Mouse (Mus musculus) hindbrain, embryonic 13.5 days (tissue): ENCODE measurements at regions not wholly inside any gene's neighbourhood (a gene's known extent, or its start where the extent isn't known, plus 50 kb on each side); places are given as distances from the start of the nearest gene placed in this dataset.

ENCODE experiments used
- ATAC-seq: fragments of 200-750 bp; cut with Nextera tagmentation; 2 replicates; pipeline ENCODE4 v1.8.0; 2017; ENCODE audit warnings: moderate TSS enrichment; ENCODE audit not compliant: low FRiP score
- H3K27ac ChIP-seq: fragments of 300-500 bp; sonication (generic); 2 replicates; pipeline ENCODE4 v1.5.1; 2015; ENCODE audit warnings: inconsistent platforms, mild to moderate bottlenecking, moderate library complexity
- H3K27me3 ChIP-seq: fragments of 300-500 bp; sonication (generic); 2 replicates; pipeline ENCODE4 v1.6.1; 2015; ENCODE audit warnings: mild to moderate bottlenecking, inconsistent platforms
- H3K36me3 ChIP-seq: fragments of 300-500 bp; sonication (generic); 2 replicates; pipeline ENCODE4 v1.6.1; 2015; ENCODE audit warnings: mild to moderate bottlenecking, inconsistent platforms
- H3K4me1 ChIP-seq: fragments of 300-500 bp; sonication (generic); replicated peaks from 2 replicates; pipeline ENCODE4 v1.6.1; 2015; ENCODE audit warnings: inconsistent platforms
- H3K4me2 ChIP-seq: fragments of 300-500 bp; sonication (generic); 2 replicates; pipeline ENCODE4 v1.6.1; 2015; ENCODE audit warnings: inconsistent platforms, mild to moderate bottlenecking, moderate library complexity
- H3K4me3 ChIP-seq: fragments of 300-500 bp; sonication (generic); 2 replicates; pipeline ENCODE4 v1.5.1; 2015; ENCODE audit warnings: mild to moderate bottlenecking, inconsistent platforms
- H3K9ac ChIP-seq: fragments of 300-500 bp; sonication (generic); 2 replicates; pipeline ENCODE4 v1.6.1; 2015; ENCODE audit warnings: mild to moderate bottlenecking, inconsistent platforms
- H3K9me3 ChIP-seq: fragments of 300-500 bp; sonication (generic); 2 replicates; pipeline ENCODE4 v1.6.1; 2016; ENCODE audit warnings: inconsistent platforms
- WGBS: fragments of 180-500 bp; shearing (Covaris S2); methylation state at CpG from one replicate; pipeline ENCODE4 v1.1.7; 2015; 5-methylcytosine and 5-hydroxymethylcytosine counted together

GRCm38 (mm10) chr8:50180682-50181081, 1336.9 kb upstream of the Tenm3 start:
- Histone ChIP-seq H3K27me3 (no peaks in the 10 kb centered on the region), H3K9ac (no peak overlapping the region), H3K4me1 (no peaks in the 10 kb centered on the region), H3K27ac (no peak overlapping the region), H3K4me3 (no peak overlapping the region), H3K4me2 (no peak overlapping the region), H3K36me3 (no peaks in the 10 kb centered on the region), H3K9me3 (no peaks in the 10 kb centered on the region)
- ATAC-seq, result no peak

- no peak for ATAC-seq
- H3K4me2 ChIP-seq, result no peak overlapping the region
- no peaks in the 10 kb centered on the region for H3K9me3 ChIP-seq
- no peaks in the 10 kb centered on the region for H3K36me3 ChIP-seq
- no peaks in the 10 kb centered on the region for H3K4me1 ChIP-seq
- H3K27ac ChIP-seq, result 0 out of 2 replicates have a peak overlapping the region, but pooled peaks have one; percentile 19
- no peak overlapping the region for H3K9ac ChIP-seq
- 61% methylated on average over 2 of the region's 2 CpGs for WGBS
- no peaks in the 10 kb centered on the region for H3K27me3 ChIP-seq
- no peak overlapping the region for H3K4me3 ChIP-seq
These were observed 1321.2 kb upstream of the Tenm3 start for GRCm38 (mm10) chr8:50164773-50165454.

- Histone ChIP-seq H3K27ac (no peak overlapping the region), H3K4me3 (no peak overlapping the region), H3K9me3 (no peaks in the 10 kb centered on the region), H3K4me2 (no peak overlapping the region), H3K27me3 (no peaks in the 10 kb centered on the region), H3K36me3 (no peaks in the 10 kb centered on the region), H3K4me1 (no peaks in the 10 kb centered on the region), H3K9ac (no peak overlapping the region)
- no peak for ATAC-seq
- WGBS, result 87% methylated on average over 3 of the region's 3 CpGs
These were observed 1317.3 kb upstream of the Tenm3 start for GRCm38 (mm10) chr8:50161076-50161475.

GRCm38 (mm10) chr8:50160326-50160725, 1316.6 kb upstream of the Tenm3 start:
- Histone ChIP-seq H3K9ac (no peak overlapping the region), H3K9me3 (no peaks in the 10 kb centered on the region), H3K27me3 (no peaks in the 10 kb centered on the region), H3K4me2 (no peak overlapping the region), H3K4me3 (no peak overlapping the region), H3K27ac (peak overlapping the region; percentile 52; the same call in 1 of the 2 replicates), H3K4me1 (no peaks in the 10 kb centered on the region), H3K36me3 (no peaks in the 10 kb centered on the region)
- ATAC-seq, result no peak
- WGBS, result 66% methylated on average over 5 of the region's 5 CpGs

- Histone ChIP-seq H3K27me3 (no peaks in the 10 kb centered on the region), H3K4me3 (no peak overlapping the region), H3K9ac (no peak overlapping the region), H3K27ac (no peak overlapping the region), H3K4me2 (no peak overlapping the region), H3K4me1 (no peaks in the 10 kb centered on the region), H3K9me3 (no peaks in the 10 kb centered on the region), H3K36me3 (no peaks in the 10 kb centered on the region)
- ATAC-seq, result no peak
- 95% methylated on average over 3 of the region's 3 CpGs for WGBS
These were observed 1296.1 kb upstream of the Tenm3 start for GRCm38 (mm10) chr8:50139876-50140275.

GRCm38 (mm10) chr8:50120041-50120440, 1276.3 kb upstream of the Tenm3 start:
- no peak overlapping the region for H3K27ac ChIP-seq
- H3K4me3 ChIP-seq, result no peak overlapping the region
- no peaks in the 10 kb centered on the region for H3K27me3 ChIP-seq
- H3K9ac ChIP-seq, result no peak overlapping the region
- no peaks in the 10 kb centered on the region for H3K36me3 ChIP-seq
- H3K4me1 ChIP-seq, result no peaks in the 10 kb centered on the region
- no peak for ATAC-seq
- no peaks in the 10 kb centered on the region for H3K9me3 ChIP-seq
- no peak overlapping the region for H3K4me2 ChIP-seq
- 83% methylated on average over 9 of the region's 9 CpGs for WGBS

- Histone ChIP-seq H3K9me3 (no peaks in the 10 kb centered on the region), H3K36me3 (no peaks in the 10 kb centered on the region), H3K27me3 (no peaks in the 10 kb centered on the region), H3K4me3 (no peak overlapping the region), H3K4me2 (no peak overlapping the region), H3K9ac (no peak overlapping the region), H3K4me1 (no peaks in the 10 kb centered on the region), H3K27ac (no peak overlapping the region)
- 83% methylated on average over 6 of the region's 6 CpGs for WGBS
- ATAC-seq, result no peak
These were observed 1238.6 kb upstream of the Tenm3 start for GRCm38 (mm10) chr8:50082378-50082777.

GRCm38 (mm10) chr8:50037096-50037495, 1193.3 kb upstream of the Tenm3 start:
- no peak overlapping the region for H3K4me3 ChIP-seq
- no peaks in the 10 kb centered on the region for H3K4me1 ChIP-seq
- no peak for ATAC-seq
- H3K27ac ChIP-seq, result no peak overlapping the region
- H3K27me3 ChIP-seq, result no peaks in the 10 kb centered on the region
- no peaks in the 10 kb centered on the region for H3K9me3 ChIP-seq
- no peak overlapping the region for H3K9ac ChIP-seq
- WGBS, result 84% methylated on average over 2 of the region's 2 CpGs
- H3K4me2 ChIP-seq, result no peak overlapping the region
- H3K36me3 ChIP-seq, result no peaks in the 10 kb centered on the region

- 80% methylated on average over 6 of the region's 6 CpGs for WGBS
These were observed 1183.8 kb upstream of the Tenm3 start for GRCm38 (mm10) chr8:50027544-50027943.

GRCm38 (mm10) chr8:50007546-50007945, 1163.8 kb upstream of the Tenm3 start:
- WGBS, result 71% methylated on average over 3 of the region's 3 CpGs
- no peak overlapping the region for H3K27ac ChIP-seq

More at GRCm38 (mm10) chr8:50027544-50027943, 1183.8 kb upstream of the Tenm3 start:
- Histone ChIP-seq H3K9ac (no peak overlapping the region), H3K4me2 (no peak overlapping the region), H3K9me3 (no peaks in the 10 kb centered on the region), H3K4me3 (no peak overlapping the region), H3K36me3 (no peaks in the 10 kb centered on the region), H3K27me3 (no peaks in the 10 kb centered on the region), H3K27ac (no peak overlapping the region), H3K4me1 (no peaks in the 10 kb centered on the region)
- no peak for ATAC-seq

GRCm38 (mm10) chr8:50004254-50004653, 1160.5 kb upstream of the Tenm3 start:
- Histone ChIP-seq H3K9ac (no peak overlapping the region), H3K9me3 (peaks cover 4% of the 10 kb centered on the region; the same call in 1 of the 2 replicates), H3K36me3 (no peaks in the 10 kb centered on the region), H3K27ac (no peak overlapping the region), H3K4me3 (no peak overlapping the region), H3K4me2 (no peak overlapping the region), H3K4me1 (no peaks in the 10 kb centered on the region), H3K27me3 (no peaks in the 10 kb centered on the region)
- 53% methylated on average over 1 of the region's 1 CpGs for WGBS
- ATAC-seq, result no peak

More at GRCm38 (mm10) chr8:50007546-50007945, 1163.8 kb upstream of the Tenm3 start:
- H3K27me3 ChIP-seq, result no peaks in the 10 kb centered on the region
- H3K4me1 ChIP-seq, result no peaks in the 10 kb centered on the region
- no peaks in the 10 kb centered on the region for H3K36me3 ChIP-seq
- H3K4me2 ChIP-seq, result no peak overlapping the region
- no peak overlapping the region for H3K4me3 ChIP-seq
- peaks cover 13% of the 10 kb centered on the region for H3K9me3 ChIP-seq
- ATAC-seq, result no peak
- no peak overlapping the region for H3K9ac ChIP-seq

- WGBS, result 82% methylated on average over 2 of the region's 2 CpGs
- Histone ChIP-seq H3K27ac (no peak overlapping the region), H3K36me3 (no peaks in the 10 kb centered on the region), H3K27me3 (no peaks in the 10 kb centered on the region), H3K4me1 (no peaks in the 10 kb centered on the region), H3K4me2 (no peak overlapping the region), H3K9ac (no peak overlapping the region), H3K9me3 (no peaks in the 10 kb centered on the region), H3K4me3 (no peak overlapping the region)
- no peak for ATAC-seq
These were observed 1159.9 kb upstream of the Tenm3 start for GRCm38 (mm10) chr8:50003641-50004040.

- H3K9ac ChIP-seq, result no peak overlapping the region
- 29% methylated on average over 8 of the region's 8 CpGs for WGBS
- no peak overlapping the region for H3K4me3 ChIP-seq
- no peak overlapping the region for H3K27ac ChIP-seq
- H3K9me3 ChIP-seq, result no peaks in the 10 kb centered on the region
- ATAC-seq, result 0 out of 2 replicates have a peak, but pooled peaks have one; percentile 46
- no peaks in the 10 kb centered on the region for H3K36me3 ChIP-seq
- no peak overlapping the region for H3K4me2 ChIP-seq
- H3K4me1 ChIP-seq, result no peaks in the 10 kb centered on the region
- H3K27me3 ChIP-seq, result no peaks in the 10 kb centered on the region
These were observed 1154.7 kb upstream of the Tenm3 start for GRCm38 (mm10) chr8:49998281-49999037.
